Mouse (Mus musculus) erythroid progenitor cell, adult 5-6 weeks (primary cell): ENCODE measurements around the gene Syce3. TPM values are rescaled to one million over a fixed set of nuclear protein-coding genes. Genes with fewer than 3 reads are reported as not detected.

Source experiments
- total RNA-seq, 2 experiments: library from RNA; stranded (forward) in 1 of 2; stranded (reverse) in 1 of 2; fragments of 150-400 nt in 1 of 2; fragments of 186-747, 209-891 nt in 1 of 2; gene quantifications; 2 replicates each; pipeline versions ENCODE4 v1.2.3 to v1.2.4; 2015 to 2017; ENCODE audit warnings: low replicate concordance in 2 of 2

Syce3 gene
- total RNA-seq, 2 experiments from 2014 or later = not detected

Other genes starting within 250 kb of the Syce3 start
- 7.2 and 9.2 TPM in 2 replicates for gene Plxnb2, start 229.7 kb downstream of the Syce3 start, total RNA-seq (2015; ENCODE audit: low replicate concordance)
- gene Plxnb2, start 229.7 kb downstream of the Syce3 start, total RNA-seq (2017; ENCODE audit: low replicate concordance) = 1.9 and 8.2 TPM in 2 replicates
- 1.7 TPM in 1 of 2 replicates, not detected in the other for gene Dennd6b, start 214.0 kb downstream of the Syce3 start, total RNA-seq (2015; ENCODE audit: low replicate concordance)
- 0.76 and 1.5 TPM in 2 replicates for gene Dennd6b, start 214.0 kb downstream of the Syce3 start, total RNA-seq (2017; ENCODE audit: low replicate concordance)
- gene Ppp6r2, start 198.9 kb downstream of the Syce3 start, total RNA-seq (2015; ENCODE audit: low replicate concordance) = 59.1 and 61.6 TPM in 2 replicates
- gene Ppp6r2, start 198.9 kb downstream of the Syce3 start, total RNA-seq (2017; ENCODE audit: low replicate concordance) = 55.4 and 79.1 TPM in 2 replicates
- 66.0 and 92.2 TPM in 2 replicates for gene Sbf1, start 95.2 kb downstream of the Syce3 start, total RNA-seq (2015; ENCODE audit: low replicate concordance)
- 93.9 and 115 TPM in 2 replicates for gene Sbf1, start 95.2 kb downstream of the Syce3 start, total RNA-seq (2017; ENCODE audit: low replicate concordance)
- not detected in 2 replicates for gene Adm2, start 87.8 kb downstream of the Syce3 start, total RNA-seq (2015; ENCODE audit: low replicate concordance)
- not detected in 2 replicates for gene Adm2, start 87.8 kb downstream of the Syce3 start, total RNA-seq (2017; ENCODE audit: low replicate concordance)
- gene Miox, start 76.1 kb downstream of the Syce3 start, total RNA-seq (2015; ENCODE audit: low replicate concordance) = not detected in 2 replicates
- gene Miox, start 76.1 kb downstream of the Syce3 start, total RNA-seq (2017; ENCODE audit: low replicate concordance) = not detected in 2 replicates
- 71.4 and 96.8 TPM in 2 replicates for gene Lmf2, start 54.8 kb downstream of the Syce3 start, total RNA-seq (2015; ENCODE audit: low replicate concordance)
- gene Lmf2, start 54.8 kb downstream of the Syce3 start, total RNA-seq (2017; ENCODE audit: low replicate concordance) = 63.3 and 84.0 TPM in 2 replicates
- gene Ncaph2, start 54.8 kb downstream of the Syce3 start, total RNA-seq (2015; ENCODE audit: low replicate concordance) = 195 and 215 TPM in 2 replicates
- gene Ncaph2, start 54.8 kb downstream of the Syce3 start, total RNA-seq (2017; ENCODE audit: low replicate concordance) = 221 and 330 TPM in 2 replicates
- gene Sco2, start 36.7 kb downstream of the Syce3 start, total RNA-seq (2015; ENCODE audit: low replicate concordance) = 2.9 TPM in 1 of 2 replicates, not detected in the other
- gene Sco2, start 36.7 kb downstream of the Syce3 start, total RNA-seq (2017; ENCODE audit: low replicate concordance) = 0.23 and 5.1 TPM in 2 replicates
- gene Tymp, start 33.5 kb downstream of the Syce3 start, total RNA-seq (2015; ENCODE audit: low replicate concordance) = not detected in 2 replicates
- not detected in 2 replicates for gene Tymp, start 33.5 kb downstream of the Syce3 start, total RNA-seq (2017; ENCODE audit: low replicate concordance)
- gene Odf3b, start 31.2 kb downstream of the Syce3 start, total RNA-seq (2015; ENCODE audit: low replicate concordance) = not detected in 2 replicates
- not detected in 2 replicates for gene Odf3b, start 31.2 kb downstream of the Syce3 start, total RNA-seq (2017; ENCODE audit: low replicate concordance)
- not detected in 2 replicates for gene Klhdc7b, start 25.6 kb downstream of the Syce3 start, total RNA-seq (2015; ENCODE audit: low replicate concordance)
- not detected in 2 replicates for gene Klhdc7b, start 25.6 kb downstream of the Syce3 start, total RNA-seq (2017; ENCODE audit: low replicate concordance)
- gene Cpt1b, start 15.4 kb upstream of the Syce3 start, total RNA-seq (2015; ENCODE audit: low replicate concordance) = 6.1 TPM in 1 of 2 replicates, not detected in the other
- gene Cpt1b, start 15.4 kb upstream of the Syce3 start, total RNA-seq (2017; ENCODE audit: low replicate concordance) = 3.1 TPM in 1 of 2 replicates, not detected in the other
- gene C730034F03Rik, start 19.1 kb upstream of the Syce3 start, total RNA-seq (2015; ENCODE audit: low replicate concordance) = 2.5 and 7.2 TPM in 2 replicates
- gene C730034F03Rik, start 19.1 kb upstream of the Syce3 start, total RNA-seq (2017; ENCODE audit: low replicate concordance) = 6.0 TPM in 1 of 2 replicates, not detected in the other
- gene Gm44502, start 19.2 kb upstream of the Syce3 start, total RNA-seq (2015; ENCODE audit: low replicate concordance) = 3.4 TPM in 1 of 2 replicates, not detected in the other
- 0.51 TPM in 1 of 2 replicates, not detected in the other for gene Gm44502, start 19.2 kb upstream of the Syce3 start, total RNA-seq (2017; ENCODE audit: low replicate concordance)
- gene Chkb, start 19.4 kb upstream of the Syce3 start, total RNA-seq (2015; ENCODE audit: low replicate concordance) = 101 and 115 TPM in 2 replicates
- 44.9 and 46.9 TPM in 2 replicates for gene Chkb, start 19.4 kb upstream of the Syce3 start, total RNA-seq (2017; ENCODE audit: low replicate concordance)
- not detected in 2 replicates for gene Mapk8ip2, start 43.4 kb upstream of the Syce3 start, total RNA-seq (2015; ENCODE audit: low replicate concordance)
- gene Mapk8ip2, start 43.4 kb upstream of the Syce3 start, total RNA-seq (2017; ENCODE audit: low replicate concordance) = not detected in 2 replicates
- gene Arsa, start 66.9 kb upstream of the Syce3 start, total RNA-seq (2015; ENCODE audit: low replicate concordance) = 2.5 and 2.9 TPM in 2 replicates
- 2.1 and 3.7 TPM in 2 replicates for gene Arsa, start 66.9 kb upstream of the Syce3 start, total RNA-seq (2017; ENCODE audit: low replicate concordance)
- gene Shank3, start 89.1 kb upstream of the Syce3 start, total RNA-seq (2015; ENCODE audit: low replicate concordance) = 0.72 TPM in 1 of 2 replicates, not detected in the other
- gene Shank3, start 89.1 kb upstream of the Syce3 start, total RNA-seq (2017; ENCODE audit: low replicate concordance) = 0.39 and 0.61 TPM in 2 replicates
- gene Acr, start 157.8 kb upstream of the Syce3 start, total RNA-seq (2015; ENCODE audit: low replicate concordance) = not detected in 2 replicates
- gene Acr, start 157.8 kb upstream of the Syce3 start, total RNA-seq (2017; ENCODE audit: low replicate concordance) = not detected in 2 replicates
- gene Rabl2, start 181.4 kb upstream of the Syce3 start, total RNA-seq (2015; ENCODE audit: low replicate concordance) = not detected in 2 replicates
- gene Rabl2, start 181.4 kb upstream of the Syce3 start, total RNA-seq (2017; ENCODE audit: low replicate concordance) = 4.4 TPM in 1 of 2 replicates, not detected in the other